In genomic region chr8:91111868-91112477, GRCm38 (mm10) we compare ENCODE assay signal across 22 mouse cellular contexts. TPM values are rescaled to one million over a fixed set of nuclear protein-coding genes. Genes with fewer than 3 reads are reported as not detected.
A peak's percentile ranks its signal among the peaks of the same experiment; 100 is the strongest.
DNase-seq lines count a peak whose midpoint lies in the region; ATAC-seq and TF ChIP-seq lines count a peak whose summit lies in the region.
"Had no signal": no experiment of that assay in that cellular context is flagged by ENCODE, and none has a peak within 500 bp of the region (broad histone marks: within the 10 kb centered on the region; RNA-seq: fewer than 3 reads in every experiment).

No protein-coding gene starts in this region.

- no peak for TF ChIP-seq CTCF in kidney, postnatal 0 days (IDR thresholded peaks at IDR 0.05; ENCODE audit: low read depth)
- no peak for TF ChIP-seq CTCF in MEL (IDR thresholded peaks at IDR 0.05 in 2 of 3, conservative IDR thresholded peaks at IDR 0.05 in 1 of 3; ENCODE audit: control insufficient read depth in 1 of 3, insufficient read depth in 1 of 3, low read depth in 2 of 3, low read length in 3 of 3, poor library complexity in 1 of 3, severe bottlenecking in 1 of 3)
- TF ChIP-seq CTCF in bone marrow macrophage, adult 2 months (IDR thresholded peaks at IDR 0.05; ENCODE audit: low read depth, low read length): no peak

- no peak for ATAC-seq in kidney, postnatal 0 days (replicated peaks; ENCODE audit: low FRiP score, low read depth)
- no peak for ATAC-seq in midbrain, embryonic 11.5 days (ENCODE audit: low FRiP score)
- ATAC-seq: forebrain, embryonic 14.5 days; forebrain, postnatal 0 days had no signal

- no peak for TF ChIP-seq RAD21 in MEL (IDR thresholded peaks at IDR 0.05; ENCODE audit: low read depth, low read length)

- H3K36me3 ChIP-seq in kidney, postnatal 0 days (ENCODE audit: insufficient read depth, low read length): peaks cover 33% of the 10 kb centered on the region
- peaks cover 0 to 8% of the 10 kb centered on the region in 2 experiments; a peak in 3 of 4 replicates for H3K36me3 ChIP-seq in MEL (ENCODE audit: control insufficient read depth in 1 of 2, insufficient read depth in 2 of 2, low read length in 2 of 2)
- H3K36me3 ChIP-seq in midbrain, embryonic 11.5 days (ENCODE audit: control insufficient read depth, insufficient read depth, low read length): no peaks in the 10 kb centered on the region; the same call in 1 of the 2 replicates

- H3K79me2 ChIP-seq in MEL (ENCODE audit: control insufficient read depth, insufficient read depth, low read length, poor library complexity): no peaks in the 10 kb centered on the region

- no peaks in the 10 kb centered on the region for H3K4me1 ChIP-seq in kidney, postnatal 0 days (replicated peaks; ENCODE audit: insufficient read depth, low read length)
- peaks cover 2 to 10% of the 10 kb centered on the region in 2 experiments; a peak in 3 of 4 replicates for H3K4me1 ChIP-seq in MEL (ENCODE audit: control insufficient read depth in 1 of 2, insufficient read depth in 2 of 2, low read length in 2 of 2)
- H3K4me1 ChIP-seq in bone marrow macrophage, adult 2 months (ENCODE audit: control insufficient read depth, insufficient read depth, low read length): peaks cover 6% of the 10 kb centered on the region
- no peaks in the 10 kb centered on the region for H3K4me1 ChIP-seq in midbrain, embryonic 11.5 days (ENCODE audit: control insufficient read depth, insufficient read depth, low read length)
- H3K4me1 ChIP-seq: embryonic facial prominence, embryonic 12.5 days; embryonic facial prominence, embryonic 15.5 days; hindbrain, embryonic 12.5 days; hindbrain, embryonic 15.5 days had no signal

- no peak for TF ChIP-seq POLR2A in MEL (IDR thresholded peaks at IDR 0.05; ENCODE audit: control insufficient read depth in 1 of 2, insufficient read depth in 1 of 2, low read depth in 1 of 2, low read length in 2 of 2, poor library complexity in 1 of 2)
- no peak for TF ChIP-seq POLR2A in bone marrow macrophage, adult 2 months (IDR thresholded peaks at IDR 0.05; ENCODE audit: borderline replicate concordance, low read depth, low read length)

- intact Hi-C loops in left cerebral cortex, postnatal 4 days (cut with DNase I): no loop called here

- peak; percentile 9 for DNase-seq in kidney, postnatal 0 days (ENCODE audit: low spot score)
- no peak for DNase-seq in kidney, adult 11 months
- peak; percentile 75 for DNase-seq in MEL (ENCODE audit: low read depth, low spot score)
- no peak for DNase-seq in left cerebral cortex, postnatal 4 days
- no peak for DNase-seq in cerebellum, postnatal 36 days
- no peak for DNase-seq in midbrain, embryonic 11.5 days (ENCODE audit: low spot score, missing footprints)
- DNase-seq: adrenal gland, adult 2 months; adrenal gland, postnatal 14 days; cerebellum, adult 11-12 months; cerebellum, adult 8-10 months; cerebellum, postnatal 10 days; forebrain, postnatal 0 days; gastrocnemius, adult 2 months; gastrocnemius, postnatal 14 days; heart, adult 11 months had no signal

- H3K4me3 ChIP-seq in kidney, postnatal 0 days (replicated peaks; ENCODE audit: low read depth, low read length): no peak overlapping the region
- no peak overlapping the region for H3K4me3 ChIP-seq in MEL (ENCODE audit: control insufficient read depth in 1 of 2, insufficient read depth in 1 of 2, low read depth in 2 of 2, low read length in 2 of 2)
- H3K4me3 ChIP-seq in bone marrow macrophage, adult 2 months (ENCODE audit: insufficient read depth, low read length): no peak overlapping the region
- H3K4me3 ChIP-seq in midbrain, embryonic 11.5 days (ENCODE audit: low read depth, low read length): no peak overlapping the region
- H3K4me3 ChIP-seq: embryonic facial prominence, embryonic 12.5 days; embryonic facial prominence, embryonic 15.5 days; gastrocnemius, adult 2 months; hindbrain, embryonic 12.5 days; hindbrain, embryonic 15.5 days had no signal

- TF ChIP-seq EP300 in MEL (IDR thresholded peaks at IDR 0.05; ENCODE audit: low read depth in 1 of 2, low read length in 2 of 2): peak in 1 of 2 experiments; percentile 55; a peak in 1 of 4 replicates

- H3K27ac ChIP-seq in kidney, postnatal 0 days: no peak overlapping the region
- peak overlapping the region; percentile 58 for H3K27ac ChIP-seq in MEL (ENCODE audit: control insufficient read depth, low read depth, low read length)
- H3K27ac ChIP-seq in bone marrow macrophage, adult 2 months (ENCODE audit: insufficient read depth, low read depth, low read length): peak overlapping the region; percentile 39
- no peak overlapping the region for H3K27ac ChIP-seq in midbrain, embryonic 11.5 days (ENCODE audit: low read depth, low read length)
- H3K27ac ChIP-seq: embryonic facial prominence, embryonic 12.5 days; embryonic facial prominence, embryonic 15.5 days; gastrocnemius, adult 2 months; hindbrain, embryonic 12.5 days; hindbrain, embryonic 15.5 days had no signal

- H3K9me3 ChIP-seq in kidney, postnatal 0 days (replicated peaks; ENCODE audit: low read length): no peaks in the 10 kb centered on the region
- no peaks in the 10 kb centered on the region for H3K9me3 ChIP-seq in MEL (replicated peaks; ENCODE audit: insufficient read depth, low read length)
- H3K9me3 ChIP-seq in midbrain, embryonic 11.5 days (ENCODE audit: control insufficient read depth, low read length): no peaks in the 10 kb centered on the region
- H3K9me3 ChIP-seq: embryonic facial prominence, embryonic 12.5 days; embryonic facial prominence, embryonic 15.5 days; hindbrain, embryonic 12.5 days; hindbrain, embryonic 15.5 days had no signal

- H3K4me2 ChIP-seq in kidney, postnatal 0 days (ENCODE audit: low read length): no peak overlapping the region
- no peak overlapping the region for H3K4me2 ChIP-seq in midbrain, embryonic 11.5 days
- H3K4me2 ChIP-seq: embryonic facial prominence, embryonic 12.5 days; embryonic facial prominence, embryonic 15.5 days; heart, embryonic 11.5 days; hindbrain, embryonic 12.5 days; hindbrain, embryonic 15.5 days had no signal

- H3K9ac ChIP-seq in kidney, postnatal 0 days (ENCODE audit: low read depth, low read length): no peak overlapping the region
- H3K9ac ChIP-seq in MEL (ENCODE audit: control insufficient read depth, low read depth, low read length, poor library complexity, severe bottlenecking): peak overlapping the region; percentile 37; the same call in 1 of the 2 replicates
- no peak overlapping the region for H3K9ac ChIP-seq in midbrain, embryonic 11.5 days (ENCODE audit: low read length)
- H3K9ac ChIP-seq: embryonic facial prominence, embryonic 12.5 days; embryonic facial prominence, embryonic 15.5 days; forebrain, postnatal 0 days; hindbrain, embryonic 12.5 days; hindbrain, embryonic 15.5 days had no signal

- WGBS in kidney, postnatal 0 days: 80% methylated on average over 5 of the region's 5 CpGs
- 86% methylated on average over 5 of the region's 5 CpGs for WGBS in midbrain, embryonic 11.5 days

- H3K27me3 ChIP-seq in kidney, postnatal 0 days (ENCODE audit: insufficient read depth, low read length): no peaks in the 10 kb centered on the region
- no peaks in the 10 kb centered on the region for H3K27me3 ChIP-seq in MEL (ENCODE audit: control insufficient read depth in 1 of 2, insufficient read depth in 2 of 2, low read length in 2 of 2)
- no peaks in the 10 kb centered on the region for H3K27me3 ChIP-seq in midbrain, embryonic 11.5 days (ENCODE audit: control insufficient read depth, insufficient read depth, low read length)
- H3K27me3 ChIP-seq: embryonic facial prominence, embryonic 12.5 days; embryonic facial prominence, embryonic 15.5 days; hindbrain, embryonic 12.5 days; hindbrain, embryonic 15.5 days had no signal

TF ChIP-seq in MEL, 35 proteins besides CTCF, POLR2A, EP300 and RAD21:
- TF ChIP-seq ZNF384 (IDR thresholded peaks at IDR 0.05; ENCODE audit: low read depth, low read length) (peak; percentile 89), MYC (IDR thresholded peaks at IDR 0.05; ENCODE audit: low read depth, low read length) (0 out of 2 replicates have a peak, but pooled peaks have one; percentile 46), ZKSCAN1 (IDR thresholded peaks at IDR 0.05; ENCODE audit: low read depth, low read length) (no peak), MAFK (IDR thresholded peaks at IDR 0.05; ENCODE audit: borderline replicate concordance, low read depth, low read length) (no peak), GATA1 (IDR thresholded peaks at IDR 0.05; ENCODE audit: low read depth, low read length) (peak; percentile 57), SIN3A (IDR thresholded peaks at IDR 0.05; ENCODE audit: low read length) (0 out of 2 replicates have a peak, but pooled peaks have one; percentile 41), POLR2AphosphoS5 (IDR thresholded peaks at IDR 0.05; ENCODE audit: borderline replicate concordance, low read depth, low read length) (no peak), ZMIZ1 (IDR thresholded peaks at IDR 0.05; ENCODE audit: low read depth, low read length) (no peak)
TF ChIP-seq in MEL: peak in this region for 4.

RNA-seq across cellular contexts. Expression of gene Rbl2, which starts 42.1 kb away (rescaled TPM):
- 14.8 and 16.5 TPM in 2 replicates for polyA plus RNA-seq in kidney, postnatal 0 days (2015; fragmentation: Nextera tagmentation; extraction: Ambion mirVana)
- 2.9 and 4.0 TPM in 2 replicates for total RNA-seq in MEL (2012; rRNA removed)
- polyA plus RNA-seq in MEL (2012; ENCODE audit: insufficient read depth in 1 of 2, insufficient read length in 2 of 2, low read depth in 1 of 2, low replicate concordance in 2 of 2, missing spikeins in 1 of 2): 1 to 10 TPM in 1 of 2 experiments, not detected in 1; 8.4 TPM
- 51.3 and 54.7 TPM in 2 replicates for polyA plus RNA-seq in bone marrow macrophage, adult 2 months (2012; ENCODE audit: insufficient read depth, insufficient read length, missing spikeins)
- 10 to 100 TPM; 32.1 to 34.1 TPM for total RNA-seq in left cerebral cortex, postnatal 4 days (2021)
- polyA plus RNA-seq in midbrain, embryonic 11.5 days (2014; fragmentation: Nextera tagmentation; extraction: Ambion mirVana): 13.6 and 15.7 TPM in 2 replicates

Comparison
In these comparisons a context has a peak if more than half of its experiments do, and no peak if none do; other contexts are left out.
1. DNase-seq: peak in kidney, postnatal 0 days (single experiment) and MEL (single experiment); none in kidney, adult 11 months (single experiment), left cerebral cortex, postnatal 4 days (single experiment), cerebellum, postnatal 36 days (0 of 2) and midbrain, embryonic 11.5 days (single experiment).
2. H3K27ac ChIP-seq: peak in MEL (single experiment) and bone marrow macrophage, adult 2 months (single experiment); none in kidney, postnatal 0 days (single experiment) and midbrain, embryonic 11.5 days (single experiment).